Mouse (Mus musculus) embryonic fibroblast, embryonic 13.5 days (primary cell): ENCODE measurements around the gene Arhgap33. TPM values are rescaled to one million over a fixed set of nuclear protein-coding genes. Genes with fewer than 3 reads are reported as not detected.
"Not testable (repeated sequence)": the region's sequence is repeated elsewhere in the genome, so short reads cannot be mapped to it uniquely, and the experiment has no call there.

ENCODE experiments used
- H3K27ac ChIP-seq: 2 replicates; pipeline ENCODE4 v1.5.1; 2012; ENCODE audit warnings: low read length, control low read depth, inconsistent platforms; ENCODE audit not compliant: insufficient read depth
- H3K4me1 ChIP-seq: 2 replicates; pipeline ENCODE4 v1.6.1; 2011; ENCODE audit warnings: low read length; ENCODE audit not compliant: control insufficient read depth, insufficient read depth
- H3K4me3 ChIP-seq: 2 replicates; pipeline ENCODE4 v1.5.1; 2011; ENCODE audit warnings: mild to moderate bottlenecking, control low read depth, low read length; ENCODE audit not compliant: insufficient read depth
- CTCF ChIP-seq: IDR thresholded peaks from 2 replicates; pipeline ENCODE4 v1.5.1; 2011; ENCODE audit warnings: mild to moderate bottlenecking, control low read depth, low read length, moderate library complexity, borderline replicate concordance; ENCODE audit not compliant: insufficient read depth
- POLR2A ChIP-seq: IDR thresholded peaks from 2 replicates; pipeline ENCODE4 v1.6.1; 2011; ENCODE audit warnings: low read depth, mild to moderate bottlenecking, control low read depth, low read length, moderate library complexity
- polyA plus RNA-seq: library from polyadenylated mRNA; stranded (reverse); fragments of >200 nt; gene quantifications from 2 replicates; pipeline ENCODE4 v1.2.4, GENCODE M21; 2011; ENCODE audit warnings: low read depth; ENCODE audit not compliant: missing spikeins, insufficient read length

Arhgap33 gene
- polyA plus RNA-seq, 1 experiment, result 7.1 TPM

DNA sequence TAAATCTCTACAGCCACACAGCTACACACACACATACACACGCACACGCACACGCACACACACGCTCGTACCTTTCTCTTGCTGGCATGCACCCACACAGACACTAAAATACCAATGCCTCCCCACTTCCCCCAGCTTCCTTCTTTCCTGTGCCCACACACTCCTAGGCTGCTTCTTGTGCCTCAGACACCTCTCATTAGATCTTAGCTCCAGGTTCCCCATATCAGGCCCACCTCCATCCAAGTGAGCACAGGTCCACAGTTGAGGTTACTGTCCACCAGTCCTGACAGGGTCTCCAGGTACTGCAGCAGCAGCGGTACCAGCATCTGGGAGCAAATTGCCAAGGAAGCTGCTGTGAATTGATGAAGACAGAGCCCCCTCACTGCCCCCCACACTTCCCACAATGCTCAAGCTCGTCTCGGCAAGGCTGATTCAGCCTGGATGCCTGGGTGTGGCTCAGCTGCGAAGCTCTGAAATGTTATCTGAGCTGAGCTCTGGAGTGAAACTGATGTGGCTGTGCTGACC is 3.5 kb downstream of the Arhgap33 start:
- no peak overlapping the region for H3K27ac ChIP-seq
- peaks cover 3% of the 10 kb centered on the region; the same call in 1 of the 2 replicates for H3K4me1 ChIP-seq
- no peak overlapping the region for H3K4me3 ChIP-seq
- no peak for TF ChIP-seq CTCF
- no peak for TF ChIP-seq POLR2A

DNA sequence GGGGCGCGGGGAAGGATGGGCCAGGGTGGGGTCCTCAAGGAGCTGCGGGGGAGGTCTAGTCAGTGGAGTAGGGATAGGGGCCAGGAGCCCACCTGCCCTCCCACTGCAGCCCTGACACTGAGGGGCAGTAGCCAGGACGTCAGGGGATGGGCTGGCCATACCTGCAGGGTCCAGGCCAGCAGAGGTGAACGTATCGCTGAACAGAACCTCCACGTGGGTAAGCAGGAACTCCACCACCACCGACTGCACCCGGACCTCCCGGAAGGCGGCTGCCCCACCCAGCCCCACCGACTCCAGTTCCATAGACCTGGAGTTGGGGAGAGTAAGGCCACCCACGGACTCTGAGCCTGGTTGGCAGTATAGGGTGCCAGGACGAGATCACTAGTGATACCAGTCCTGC is 7.9 kb downstream of the Arhgap33 start:
- TF ChIP-seq POLR2A (no peak), CTCF (no peak)
- no peak overlapping the region for H3K27ac ChIP-seq
- H3K4me1 ChIP-seq, result peaks cover 8% of the 10 kb centered on the region; the same call in 1 of the 2 replicates
- H3K4me3 ChIP-seq, result no peak overlapping the region

DNA sequence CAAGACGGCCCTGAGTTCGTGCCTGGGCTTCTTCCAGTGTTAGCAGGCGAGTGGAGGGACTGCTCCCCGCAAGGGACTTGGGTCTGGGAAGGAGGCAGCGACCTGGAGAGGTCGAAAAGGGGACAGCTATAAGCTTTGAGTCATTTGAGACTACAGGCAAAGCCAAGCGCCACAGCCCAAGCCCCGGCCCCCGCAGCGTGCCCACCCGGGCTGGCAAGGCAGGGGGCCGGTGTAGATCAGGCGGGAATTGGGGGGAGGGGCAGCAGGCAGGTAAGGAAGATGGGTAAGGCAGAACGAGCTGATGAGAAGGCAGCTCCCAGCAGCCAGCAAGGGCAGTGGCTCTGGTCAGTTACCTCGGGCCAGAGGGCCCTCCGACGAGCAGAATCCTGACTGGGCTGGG is 8.5 kb downstream of the Arhgap33 start:
- TF ChIP-seq POLR2A (no peak), CTCF (no peak)
- Histone ChIP-seq H3K27ac (peak overlapping the region; percentile 35; the same call in 1 of the 2 replicates), H3K4me1 (peaks cover 6% of the 10 kb centered on the region; the same call in 1 of the 2 replicates), H3K4me3 (no peak overlapping the region)

DNA sequence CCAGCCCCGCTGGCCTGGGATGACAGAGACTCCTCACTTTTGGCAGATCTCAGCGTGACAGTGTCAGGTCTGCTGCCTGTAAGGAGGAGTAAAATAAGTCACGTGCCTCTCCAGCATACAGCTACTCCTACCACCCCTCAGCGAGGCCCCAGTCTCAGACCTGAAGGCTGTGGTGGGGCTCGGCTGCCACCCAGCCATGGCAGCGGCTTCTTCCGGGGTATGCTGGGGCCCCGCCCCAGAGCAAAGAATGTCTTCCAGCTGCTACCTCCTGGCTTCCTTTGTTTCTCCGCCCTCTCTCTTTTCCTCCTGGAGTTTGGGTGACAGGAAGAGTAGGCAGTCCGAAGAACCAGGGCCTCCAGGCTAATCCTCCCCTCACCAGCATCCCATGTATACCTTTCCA is 8.9 kb downstream of the Arhgap33 start:
- H3K4me3 ChIP-seq, result no peak overlapping the region
- peaks cover 6% of the 10 kb centered on the region; the same call in 1 of the 2 replicates for H3K4me1 ChIP-seq
- peak overlapping the region; percentile 35; the same call in 1 of the 2 replicates for H3K27ac ChIP-seq
- TF ChIP-seq CTCF, result no peak
- TF ChIP-seq POLR2A, result peak; percentile 28; the same call in 1 of the 2 replicates

DNA sequence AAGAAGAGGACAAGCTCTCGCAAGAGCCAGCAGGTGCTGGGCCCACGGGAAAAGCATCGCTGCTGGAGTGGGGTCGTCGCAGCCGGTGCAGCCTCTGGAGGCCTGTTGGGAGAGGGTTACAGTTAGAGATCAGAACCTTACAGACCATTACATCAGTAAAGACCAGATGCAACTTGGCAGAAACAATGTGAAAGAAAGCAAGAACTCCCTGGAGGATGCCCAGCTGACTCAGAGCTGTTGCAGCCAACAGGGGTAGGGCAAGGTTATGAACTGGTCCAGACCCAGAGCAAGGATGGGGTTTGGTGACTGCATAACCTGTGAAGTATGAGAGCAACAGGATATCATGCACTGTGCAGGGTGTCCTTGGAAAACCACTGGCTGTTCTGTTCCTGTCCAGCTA is 10.4 kb downstream of the Arhgap33 start:
- Histone ChIP-seq H3K4me3 (no peak overlapping the region), H3K4me1 (peaks cover 6% of the 10 kb centered on the region; the same call in 1 of the 2 replicates), H3K27ac (peak overlapping the region; percentile 67)
- TF ChIP-seq CTCF (no peak), POLR2A (no peak; the same call in 1 of the 2 replicates)

DNA sequence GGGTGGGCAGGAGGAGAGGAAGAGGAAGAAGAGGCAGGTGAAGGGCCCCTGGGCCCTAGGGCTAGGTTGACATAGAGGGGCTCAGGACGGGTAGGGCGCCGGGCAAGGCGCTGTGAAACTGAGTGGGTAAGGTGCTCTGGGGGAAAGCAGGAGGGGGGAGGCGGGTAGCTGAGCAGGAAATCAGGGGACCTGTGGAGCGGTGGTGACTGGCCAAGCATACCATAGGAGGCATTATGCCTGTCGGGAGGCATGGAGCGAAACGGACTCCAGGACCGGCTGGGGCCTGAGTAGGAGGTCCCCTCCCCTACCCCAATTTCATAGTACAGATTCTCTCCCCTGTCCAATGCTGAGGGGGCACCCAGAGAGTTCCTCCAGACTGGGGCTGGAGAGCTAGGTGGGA is 12.0 kb downstream of the Arhgap33 start:
- no peak for TF ChIP-seq CTCF
- no peak for TF ChIP-seq POLR2A
- Histone ChIP-seq H3K4me3 (no peak overlapping the region), H3K4me1 (peaks cover 6% of the 10 kb centered on the region; the same call in 1 of the 2 replicates)

DNA sequence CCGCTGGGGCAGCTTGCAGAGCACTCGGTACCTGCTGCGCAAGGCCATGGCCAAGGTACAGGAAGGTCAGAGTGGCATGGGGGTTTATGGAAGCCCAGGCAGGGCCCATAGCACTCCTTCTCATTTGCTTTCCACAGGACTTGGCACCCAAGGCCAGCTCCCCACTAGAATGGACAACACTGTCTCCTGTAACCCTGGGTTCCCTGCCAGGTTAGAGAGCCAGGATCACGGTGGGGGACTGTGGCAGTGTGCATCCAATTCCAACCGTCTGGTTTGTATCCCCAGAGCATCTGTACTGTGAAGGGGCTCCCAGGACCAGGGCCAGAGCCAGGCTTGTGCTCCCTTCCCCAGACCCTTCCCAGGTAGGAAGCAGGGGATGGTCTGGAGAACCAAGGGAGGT is 14.0 kb downstream of the Arhgap33 start:
- no peak overlapping the region for H3K27ac ChIP-seq
- H3K4me1 ChIP-seq, result peaks cover 6% of the 10 kb centered on the region; the same call in 1 of the 2 replicates
- TF ChIP-seq CTCF, result no peak
- TF ChIP-seq POLR2A, result no peak
- no peak overlapping the region for H3K4me3 ChIP-seq

More for the DNA sequence above, 12.0 kb downstream of the Arhgap33 start:
- no peak overlapping the region for H3K27ac ChIP-seq

DNA sequence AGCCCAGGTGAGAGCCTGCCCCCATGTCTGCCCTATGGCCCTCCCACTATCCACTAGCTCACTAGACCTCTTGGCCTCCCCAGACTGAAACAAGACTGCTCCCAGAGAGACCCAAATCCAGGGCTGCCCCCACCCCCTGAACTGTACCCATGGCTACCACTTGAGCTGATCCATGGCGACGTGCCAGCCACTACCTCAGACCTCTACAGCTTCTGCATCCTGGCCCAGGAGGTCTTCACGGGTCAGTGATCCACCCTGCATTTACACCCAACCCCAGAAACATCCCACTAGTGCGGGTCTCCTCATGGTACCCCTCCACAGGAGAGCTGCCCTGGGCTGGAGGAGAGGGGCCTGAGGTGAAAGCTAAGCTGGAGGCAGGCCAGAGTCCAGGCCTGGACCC is 14.5 kb downstream of the Arhgap33 start:
- Histone ChIP-seq H3K27ac (no peak overlapping the region), H3K4me1 (peaks cover 6% of the 10 kb centered on the region; the same call in 1 of the 2 replicates), H3K4me3 (no peak overlapping the region)
- TF ChIP-seq CTCF, result no peak
- TF ChIP-seq POLR2A, result no peak

DNA sequence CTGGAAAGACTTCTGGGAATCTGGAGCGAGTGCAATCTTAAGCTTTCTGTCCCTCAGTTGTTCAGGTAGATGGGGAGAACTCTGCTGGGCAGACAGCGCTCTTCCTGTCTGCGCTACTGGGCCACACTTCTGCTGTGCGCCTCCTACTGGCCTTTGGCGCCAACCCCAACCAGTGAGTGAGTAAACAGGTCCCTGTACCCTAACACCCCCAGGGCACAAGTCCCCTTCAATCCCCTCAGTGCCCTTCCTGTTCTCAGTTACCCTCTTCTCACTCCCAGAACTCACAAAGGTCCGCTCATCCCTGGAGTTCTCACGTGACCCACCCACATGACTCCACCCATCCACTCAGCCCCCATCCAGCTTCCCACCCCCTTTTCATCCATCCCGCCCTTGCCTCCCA is 16.5 kb downstream of the Arhgap33 start:
- Histone ChIP-seq H3K4me3 (no peak overlapping the region), H3K4me1 (no peaks in the 10 kb centered on the region), H3K27ac (no peak overlapping the region)
- no peak for TF ChIP-seq POLR2A
- no peak for TF ChIP-seq CTCF

DNA sequence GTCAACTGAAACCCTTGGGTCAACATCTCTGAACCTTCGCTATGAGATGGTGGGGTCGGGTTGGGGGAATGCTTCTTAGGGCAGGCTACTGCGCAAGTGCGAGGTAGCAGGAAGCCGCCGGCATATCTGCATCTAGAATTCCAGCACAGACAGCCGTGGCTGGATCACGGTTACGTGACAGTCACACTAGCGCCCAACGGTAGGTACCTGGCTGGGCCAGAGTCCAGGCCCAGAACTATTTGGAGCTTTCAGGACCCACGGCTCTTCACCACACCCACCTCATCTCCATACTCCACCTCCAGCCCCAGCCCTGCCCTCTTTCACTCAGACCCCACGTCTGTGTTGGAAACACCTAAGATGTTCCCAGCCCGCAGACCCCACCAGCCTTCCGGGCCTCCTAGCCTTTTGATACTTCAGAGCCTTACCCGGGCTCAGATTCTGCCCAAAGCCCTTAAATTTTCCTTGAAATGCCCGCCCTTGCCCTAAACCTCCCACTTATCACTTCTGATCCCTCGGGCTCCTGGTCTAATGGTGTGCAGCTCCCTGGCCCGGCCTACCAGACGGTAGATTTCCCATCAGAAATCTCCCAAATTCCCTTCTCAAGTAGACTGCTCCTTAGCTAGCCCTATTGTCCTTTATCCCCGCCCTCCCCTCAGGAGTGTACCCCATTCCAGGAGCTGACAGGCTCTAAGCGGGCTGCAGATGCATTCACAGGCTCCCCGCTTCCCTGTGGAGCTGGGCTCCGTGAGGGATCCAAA is 19.7 kb downstream of the Arhgap33 start:
- Histone ChIP-seq H3K4me3 (no peak overlapping the region), H3K27ac (no peak overlapping the region), H3K4me1 (no peaks in the 10 kb centered on the region)
- no peak for TF ChIP-seq POLR2A
- no peak for TF ChIP-seq CTCF

DNA sequence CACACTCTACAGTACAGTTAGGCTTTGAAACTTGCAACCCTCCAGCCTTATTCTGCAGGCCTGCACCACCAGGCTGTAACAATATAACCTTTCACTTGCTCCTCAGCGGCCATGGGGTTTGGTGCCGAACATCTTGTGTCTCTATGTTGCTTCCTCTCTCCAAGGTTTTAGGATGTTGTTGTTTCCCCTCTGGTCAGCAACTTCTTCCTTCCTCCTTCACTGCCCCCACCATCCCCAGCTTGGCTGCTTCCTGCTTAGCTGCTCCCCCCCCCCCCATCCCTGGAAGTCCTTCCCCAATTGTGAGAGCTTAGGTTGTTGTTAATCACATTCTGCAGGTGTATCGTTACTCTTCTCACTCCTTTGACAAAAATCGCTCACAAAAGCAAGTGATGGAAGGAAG is 26.8 kb downstream of the Arhgap33 start:
- TF ChIP-seq POLR2A (no peak), CTCF (no peak)
- H3K4me3 ChIP-seq, result no peak overlapping the region
- H3K27ac ChIP-seq, result no peak overlapping the region
- H3K4me1 ChIP-seq, result no peaks in the 10 kb centered on the region

DNA sequence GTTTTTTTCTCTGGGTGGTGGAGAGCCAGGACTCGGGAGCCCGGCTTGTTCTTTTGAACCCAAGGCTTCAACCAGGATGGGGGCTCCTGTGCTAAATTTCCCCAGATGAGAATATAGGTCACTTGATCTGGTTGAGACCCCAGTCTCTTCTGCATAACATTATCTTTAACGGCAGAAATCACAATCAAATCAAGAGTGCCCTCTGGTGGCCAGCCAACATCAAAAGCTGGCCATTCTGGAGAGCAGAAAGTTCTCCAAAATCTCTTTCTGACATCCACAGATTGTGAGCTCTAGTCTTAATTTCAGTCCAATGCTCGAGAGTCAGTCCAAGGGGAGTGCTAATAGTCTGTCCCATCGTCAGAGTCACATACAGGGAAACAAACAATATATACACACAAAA is 33.7 kb downstream of the Arhgap33 start:
- H3K4me1 ChIP-seq, H3K4me3 ChIP-seq, H3K27ac ChIP-seq: not testable (repeated sequence)

DNA sequence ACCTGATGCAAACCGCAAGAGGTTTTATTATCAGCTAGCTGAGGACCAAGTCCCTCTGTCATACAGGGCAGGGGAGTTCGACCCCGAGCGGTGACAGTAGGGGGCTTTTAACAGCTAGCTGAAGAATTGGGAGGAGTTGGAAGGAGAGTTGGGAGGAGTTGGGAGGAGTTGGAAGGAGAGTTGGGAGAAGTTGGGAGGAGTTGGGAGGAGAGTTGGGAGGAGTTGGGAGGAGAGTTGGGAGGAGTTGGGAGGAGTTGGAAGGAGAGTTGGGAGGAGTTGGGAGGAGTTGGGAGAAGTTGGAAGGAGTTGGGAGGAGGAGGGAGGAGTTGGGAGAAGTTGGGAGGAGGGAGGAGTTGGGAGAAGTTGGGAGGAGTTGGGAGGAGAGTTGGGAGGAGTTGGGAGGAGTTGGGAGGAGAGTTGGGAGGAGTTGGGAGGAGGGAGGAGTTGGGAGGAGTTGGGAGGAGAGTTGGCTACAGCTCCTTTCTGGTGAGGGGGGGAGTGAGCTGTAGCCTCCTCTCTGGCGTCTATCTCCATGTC is 39.3 kb downstream of the Arhgap33 start:
- H3K4me1 ChIP-seq, H3K4me3 ChIP-seq, H3K27ac ChIP-seq: not testable (repeated sequence)
